Mouse (Mus musculus) erythroblast, embryonic 14.5 days (primary cell): ENCODE results near the gene Gpr119. TPM values are rescaled to one million over a fixed set of nuclear protein-coding genes. Genes with fewer than 3 reads are reported as not detected.
A peak's percentile ranks its signal among the peaks of the same experiment; 100 is the strongest.

Experiments
- H3K27me3 ChIP-seq: 2 replicates; pipeline ENCODE4 v1.6.1; 2012; ENCODE audit warnings: inconsistent platforms; ENCODE audit not compliant: control insufficient read depth
- H3K36me3 ChIP-seq: 2 replicates; pipeline ENCODE4 v1.6.1; 2012; ENCODE audit warnings: mild to moderate bottlenecking, inconsistent platforms; ENCODE audit not compliant: control insufficient read depth
- H3K4me1 ChIP-seq: 2 replicates; pipeline ENCODE4 v1.6.1; 2012; ENCODE audit warnings: inconsistent platforms; ENCODE audit not compliant: control insufficient read depth
- H3K4me3 ChIP-seq: replicated peaks from 2 replicates; pipeline ENCODE3; 2012; ENCODE audit warnings: moderate library complexity, mild to moderate bottlenecking, inconsistent platforms
- H3K9me3 ChIP-seq: 2 replicates; pipeline ENCODE4 v1.6.1; 2012; ENCODE audit warnings: low read length, inconsistent platforms, mixed read lengths; ENCODE audit not compliant: control insufficient read depth
- GATA1 ChIP-seq: IDR thresholded peaks from 2 replicates; pipeline ENCODE4 v1.6.1; 2012; ENCODE audit warnings: low read length, inconsistent platforms, mixed read lengths
- TAL1 ChIP-seq: IDR thresholded peaks from 3 replicates; pipeline ENCODE4 v1.6.1; 2012; ENCODE audit warnings: low read length, inconsistent platforms, mixed read lengths
- polyA plus RNA-seq: library from polyadenylated mRNA; stranded (reverse); fragments of >175 nt; gene quantifications from 2 replicates; pipeline ENCODE4 v1.2.3, GENCODE M21; 2012

The Gpr119 gene
- polyA plus RNA-seq: not detected in 2 replicates

GRCm38 (mm10) chrX:48674171-48674570 is at the start of gene Gpr119:
TSS of gene Gpr119 (minus strand) at chrX:48674478.
- TF ChIP-seq TAL1: no peak
- TF ChIP-seq GATA1: no peak
- H3K4me3 ChIP-seq: no peak within 1 kb of the TSS
- H3K9me3 ChIP-seq: no peaks in the 10 kb centered on the region
- no peaks in the 10 kb centered on the region for H3K27me3 ChIP-seq
- H3K36me3 ChIP-seq: no peaks in the 10 kb centered on the region
- H3K4me1 ChIP-seq: no peaks in the 10 kb centered on the region

- Histone ChIP-seq H3K9me3 (no peaks in the 10 kb centered on the region; the same call in none of the 2 replicates), H3K4me1 (no peaks in the 10 kb centered on the region), H3K4me3 (no peak overlapping the region), H3K27me3 (no peaks in the 10 kb centered on the region), H3K36me3 (peaks cover 44% of the 10 kb centered on the region)
- TF ChIP-seq GATA1 (no peak), TAL1 (no peak)
Observed at GRCm38 (mm10) chrX:48712846-48713245, 38.6 kb upstream of the Gpr119 start.

- Histone ChIP-seq H3K4me3 (no peak overlapping the region), H3K27me3 (no peaks in the 10 kb centered on the region), H3K9me3 (no peaks in the 10 kb centered on the region; the same call in none of the 2 replicates), H3K4me1 (no peaks in the 10 kb centered on the region), H3K36me3 (peaks cover 58% of the 10 kb centered on the region)
- TF ChIP-seq TAL1 (no peak), GATA1 (no peak)
Observed at GRCm38 (mm10) chrX:48709701-48710100, 35.4 kb upstream of the Gpr119 start.

GRCm38 (mm10) chrX:48694864-48695371 is 20.6 kb upstream of the Gpr119 start, which contains the start of gene Rbmx2:
TSS of gene Rbmx2 (plus strand) at chrX:48695004.
- H3K36me3 ChIP-seq: peaks cover 20% of the 10 kb centered on the region
- peaks cover 17% of the 10 kb centered on the region for H3K4me1 ChIP-seq
- peak within 1 kb of the TSS; percentile 81 for H3K4me3 ChIP-seq
- TF ChIP-seq GATA1 (no peak), TAL1 (no peak)
- no peaks in the 10 kb centered on the region for H3K27me3 ChIP-seq
- H3K9me3 ChIP-seq: no peaks in the 10 kb centered on the region; the same call in 1 of the 2 replicates

- no peaks in the 10 kb centered on the region for H3K27me3 ChIP-seq
- no peaks in the 10 kb centered on the region; the same call in 1 of the 2 replicates for H3K9me3 ChIP-seq
- H3K4me1 ChIP-seq: peaks cover 17% of the 10 kb centered on the region
- H3K4me3 ChIP-seq: peak overlapping the region; percentile 81
- peaks cover 20% of the 10 kb centered on the region for H3K36me3 ChIP-seq
- TF ChIP-seq TAL1 (no peak), GATA1 (no peak)
Observed at GRCm38 (mm10) chrX:48694460-48694859, 20.2 kb upstream of the Gpr119 start.

GRCm38 (mm10) chrX:48683857-48684256 is 9.6 kb upstream of the Gpr119 start:
- H3K9me3 ChIP-seq: no peaks in the 10 kb centered on the region
- H3K36me3 ChIP-seq: no peaks in the 10 kb centered on the region
- H3K4me3 ChIP-seq: no peak overlapping the region
- no peaks in the 10 kb centered on the region; the same call in 1 of the 2 replicates for H3K27me3 ChIP-seq
- TF ChIP-seq TAL1: no peak
- TF ChIP-seq GATA1: no peak
- peaks cover 6% of the 10 kb centered on the region for H3K4me1 ChIP-seq

GRCm38 (mm10) chrX:48683451-48683850 is 9.2 kb upstream of the Gpr119 start:
- Histone ChIP-seq H3K4me3 (no peak overlapping the region), H3K9me3 (no peaks in the 10 kb centered on the region), H3K36me3 (no peaks in the 10 kb centered on the region), H3K27me3 (no peaks in the 10 kb centered on the region; the same call in 1 of the 2 replicates), H3K4me1 (peaks cover 6% of the 10 kb centered on the region)
- TF ChIP-seq GATA1 (no peak), TAL1 (no peak)

- Histone ChIP-seq H3K9me3 (no peaks in the 10 kb centered on the region), H3K4me1 (no peaks in the 10 kb centered on the region), H3K4me3 (no peak overlapping the region), H3K27me3 (no peaks in the 10 kb centered on the region), H3K36me3 (no peaks in the 10 kb centered on the region)
- TF ChIP-seq GATA1 (no peak), TAL1 (no peak)
Observed at GRCm38 (mm10) chrX:48671714-48672113, 2.6 kb downstream of the Gpr119 start.

- TF ChIP-seq TAL1 (no peak), GATA1 (no peak)
- Histone ChIP-seq H3K4me1 (no peaks in the 10 kb centered on the region), H3K36me3 (no peaks in the 10 kb centered on the region), H3K4me3 (no peak overlapping the region), H3K9me3 (no peaks in the 10 kb centered on the region), H3K27me3 (no peaks in the 10 kb centered on the region)
Observed at GRCm38 (mm10) chrX:48669588-48669987, 4.7 kb downstream of the Gpr119 start.

GRCm38 (mm10) chrX:48666807-48667206 is 7.5 kb downstream of the Gpr119 start:
- no peak overlapping the region for H3K4me3 ChIP-seq
- H3K9me3 ChIP-seq: no peaks in the 10 kb centered on the region
- H3K36me3 ChIP-seq: no peaks in the 10 kb centered on the region
- H3K4me1 ChIP-seq: no peaks in the 10 kb centered on the region
- H3K27me3 ChIP-seq: no peaks in the 10 kb centered on the region
- TF ChIP-seq GATA1 (no peak), TAL1 (no peak)
